Mouse (Mus musculus) cerebellum, adult 2 months (tissue): Measurements from ENCODE around the gene Bag6.

Experiments
- CTCF ChIP-seq: fragments of 200-500 bp; IDR thresholded peaks from 2 replicates; pipeline ENCODE4 v1.5.1; 2011; ENCODE audit warnings: low read depth, mild to moderate bottlenecking, control low read depth, low read length, moderate library complexity, borderline replicate concordance; ENCODE audit not compliant: insufficient read depth
- POLR2A ChIP-seq: fragments of 200-500 bp; IDR thresholded peaks from 2 replicates; pipeline ENCODE4 v1.6.1; 2011; ENCODE audit warnings: low read length, control low read depth, borderline replicate concordance; ENCODE audit not compliant: insufficient read depth

GRCm38 (mm10) chr17:35100196-35100765 is 34.7 kb upstream of the Bag6 start:
- TF ChIP-seq POLR2A = no peak
- TF ChIP-seq CTCF = no peak
